Mouse (Mus musculus): ENCODE data around the gene Trim41. TPM values are rescaled to one million over a fixed set of nuclear protein-coding genes. Genes with fewer than 3 reads are reported as not detected.

The Trim41 gene
- polyA plus RNA-seq, 1 experiment, result 29.6 TPM

DNA sequence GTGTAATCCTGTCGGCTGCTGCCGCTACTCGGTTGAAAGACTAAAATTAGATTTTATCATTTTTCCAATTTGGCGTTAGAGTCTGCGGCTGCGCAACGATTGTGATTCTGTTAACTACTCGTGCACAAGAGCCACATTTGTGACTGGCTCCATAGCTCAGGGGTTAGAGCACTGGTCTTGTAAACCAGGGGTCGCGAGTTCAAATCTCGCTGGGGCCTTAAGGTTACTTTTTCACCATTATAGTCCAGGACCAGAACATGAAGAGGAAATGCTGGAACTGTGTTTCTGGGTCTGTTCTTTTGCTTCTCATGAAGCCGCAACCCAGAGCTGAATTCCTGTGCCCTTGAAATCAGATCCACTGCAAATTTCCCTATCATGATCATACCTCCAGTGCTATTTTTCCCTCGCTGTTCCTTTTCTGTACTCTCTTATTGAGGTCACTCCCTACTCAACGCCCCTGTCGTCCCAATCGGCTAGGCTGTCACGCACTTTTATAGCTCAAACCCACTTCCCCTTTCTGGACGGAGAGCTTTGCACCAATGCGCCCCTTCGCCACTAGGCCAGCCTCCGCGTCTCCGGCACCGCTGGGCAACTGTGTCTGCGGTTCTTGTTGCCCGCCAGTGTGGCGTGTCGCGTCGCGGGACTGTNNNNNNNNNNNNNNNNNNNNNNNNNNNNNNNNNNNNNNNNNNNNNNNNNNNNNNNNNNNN, 36.5 kb upstream of the Trim41 start:
- Histone ChIP-seq H3K36me3 (ENCODE audit: control insufficient read depth, insufficient read depth, low read length, poor library complexity, severe bottlenecking) (no peaks in the 10 kb centered on the region), H3K27me3 (ENCODE audit: control insufficient read depth, insufficient read depth, low read length, poor library complexity, severe bottlenecking) (0 out of 2 replicates have a peak, but pooled peaks cover 2% of the 10 kb centered on the region), H3K4me1 (ENCODE audit: control insufficient read depth, insufficient read depth, low read length) (no peaks in the 10 kb centered on the region), H3K9ac (ENCODE audit: low read depth, poor library complexity, severe bottlenecking) (peak overlapping the region; percentile 72), H3K27ac (ENCODE audit: insufficient read depth, low read length) (no peak overlapping the region), H3K4me3 (ENCODE audit: low read depth, low read length) (peak overlapping the region; percentile 98), H3K9me3 (replicated peaks; ENCODE audit: control insufficient read depth, insufficient read depth, low read length, poor library complexity, severe bottlenecking) (no peaks in the 10 kb centered on the region)
- no peak for TF ChIP-seq EP300 (IDR thresholded peaks at IDR 0.05; ENCODE audit: insufficient read depth, low read depth, low read length)
- no peak for TF ChIP-seq POLR2A (IDR thresholded peaks at IDR 0.05; ENCODE audit: insufficient read depth, low read length)
- TF ChIP-seq CTCF (IDR thresholded peaks at IDR 0.05; ENCODE audit: low read depth, low read length), result no peak

GRCm38 (mm10) chr11:48852624-48853473, 35.7 kb upstream of the Trim41 start:
- 0 out of 2 replicates have a peak, but pooled peaks cover 2% of the 10 kb centered on the region for H3K27me3 ChIP-seq (ENCODE audit: control insufficient read depth, insufficient read depth, low read length, poor library complexity, severe bottlenecking)
- no peaks in the 10 kb centered on the region for H3K36me3 ChIP-seq (ENCODE audit: control insufficient read depth, insufficient read depth, low read length, poor library complexity, severe bottlenecking)
- peak overlapping the region; percentile 72 for H3K9ac ChIP-seq (ENCODE audit: low read depth, poor library complexity, severe bottlenecking)
- H3K27ac ChIP-seq (ENCODE audit: insufficient read depth, low read length), result no peak overlapping the region
- H3K4me1 ChIP-seq (ENCODE audit: control insufficient read depth, insufficient read depth, low read length), result no peaks in the 10 kb centered on the region
- TF ChIP-seq CTCF (IDR thresholded peaks at IDR 0.05; ENCODE audit: low read depth, low read length) (no peak), POLR2A (IDR thresholded peaks at IDR 0.05; ENCODE audit: insufficient read depth, low read length) (no peak), EP300 (IDR thresholded peaks at IDR 0.05; ENCODE audit: insufficient read depth, low read depth, low read length) (no peak)
- peak overlapping the region; percentile 98 for H3K4me3 ChIP-seq (ENCODE audit: low read depth, low read length)
- H3K9me3 ChIP-seq (replicated peaks; ENCODE audit: control insufficient read depth, insufficient read depth, low read length, poor library complexity, severe bottlenecking), result no peaks in the 10 kb centered on the region

GRCm38 (mm10) chr11:48852190-48852589, 35.0 kb upstream of the Trim41 start:
- no peak overlapping the region for H3K4me3 ChIP-seq (ENCODE audit: low read depth, low read length)
- TF ChIP-seq EP300 (IDR thresholded peaks at IDR 0.05; ENCODE audit: insufficient read depth, low read depth, low read length) (no peak), CTCF (IDR thresholded peaks at IDR 0.05; ENCODE audit: low read depth, low read length) (no peak), POLR2A (IDR thresholded peaks at IDR 0.05; ENCODE audit: insufficient read depth, low read length) (no peak)
- H3K36me3 ChIP-seq (ENCODE audit: control insufficient read depth, insufficient read depth, low read length, poor library complexity, severe bottlenecking), result no peaks in the 10 kb centered on the region
- H3K4me1 ChIP-seq (ENCODE audit: control insufficient read depth, insufficient read depth, low read length), result no peaks in the 10 kb centered on the region
- no peaks in the 10 kb centered on the region for H3K9me3 ChIP-seq (replicated peaks; ENCODE audit: control insufficient read depth, insufficient read depth, low read length, poor library complexity, severe bottlenecking)
- 0 out of 2 replicates have a peak, but pooled peaks cover 2% of the 10 kb centered on the region for H3K27me3 ChIP-seq (ENCODE audit: control insufficient read depth, insufficient read depth, low read length, poor library complexity, severe bottlenecking)
- no peak overlapping the region for H3K9ac ChIP-seq (ENCODE audit: low read depth, poor library complexity, severe bottlenecking)
- H3K27ac ChIP-seq (ENCODE audit: insufficient read depth, low read length), result no peak overlapping the region

DNA sequence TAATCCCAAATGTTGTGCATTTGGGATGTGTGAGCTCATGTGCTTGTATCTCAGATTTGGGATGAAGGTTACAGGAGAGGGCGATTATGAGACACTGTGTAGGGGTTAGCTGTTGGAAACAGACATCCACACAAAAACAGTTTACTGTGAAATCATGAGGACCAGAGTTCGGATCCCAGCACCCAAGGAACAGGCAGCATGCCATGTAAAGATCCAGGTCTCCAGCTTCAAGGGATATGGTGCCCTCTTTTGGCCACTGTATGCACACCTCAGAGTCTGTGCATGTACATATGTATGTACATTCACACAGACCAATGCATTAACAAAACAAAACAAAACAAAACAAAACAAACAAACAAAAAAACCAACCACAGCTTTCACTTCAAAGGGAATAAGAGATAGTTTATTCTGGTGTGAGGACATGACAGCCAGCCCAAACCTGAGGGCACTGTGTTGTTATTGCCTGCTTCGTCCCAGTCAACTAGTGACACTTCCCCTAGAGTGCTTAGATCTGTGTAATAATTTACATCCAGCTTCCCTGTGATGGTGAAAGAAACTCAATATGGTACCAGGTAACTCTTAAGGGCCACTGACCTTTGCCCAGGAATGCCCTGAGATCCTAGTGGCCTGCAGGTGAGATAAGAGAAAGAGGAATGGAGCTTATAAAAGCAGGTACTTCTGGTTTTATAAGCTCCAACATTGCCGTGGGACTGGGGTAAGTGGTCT, 34.3 kb upstream of the Trim41 start:
- Histone ChIP-seq H3K27ac (ENCODE audit: insufficient read depth, low read length) (no peak overlapping the region), H3K9me3 (replicated peaks; ENCODE audit: control insufficient read depth, insufficient read depth, low read length, poor library complexity, severe bottlenecking) (no peaks in the 10 kb centered on the region), H3K27me3 (ENCODE audit: control insufficient read depth, insufficient read depth, low read length, poor library complexity, severe bottlenecking) (0 out of 2 replicates have a peak, but pooled peaks cover 2% of the 10 kb centered on the region), H3K4me1 (ENCODE audit: control insufficient read depth, insufficient read depth, low read length) (no peaks in the 10 kb centered on the region), H3K9ac (ENCODE audit: low read depth, poor library complexity, severe bottlenecking) (no peak overlapping the region), H3K4me3 (ENCODE audit: low read depth, low read length) (no peak overlapping the region), H3K36me3 (ENCODE audit: control insufficient read depth, insufficient read depth, low read length, poor library complexity, severe bottlenecking) (no peaks in the 10 kb centered on the region)
- no peak for TF ChIP-seq POLR2A (IDR thresholded peaks at IDR 0.05; ENCODE audit: insufficient read depth, low read length)
- TF ChIP-seq CTCF (IDR thresholded peaks at IDR 0.05; ENCODE audit: low read depth, low read length), result peak; percentile 53

DNA sequence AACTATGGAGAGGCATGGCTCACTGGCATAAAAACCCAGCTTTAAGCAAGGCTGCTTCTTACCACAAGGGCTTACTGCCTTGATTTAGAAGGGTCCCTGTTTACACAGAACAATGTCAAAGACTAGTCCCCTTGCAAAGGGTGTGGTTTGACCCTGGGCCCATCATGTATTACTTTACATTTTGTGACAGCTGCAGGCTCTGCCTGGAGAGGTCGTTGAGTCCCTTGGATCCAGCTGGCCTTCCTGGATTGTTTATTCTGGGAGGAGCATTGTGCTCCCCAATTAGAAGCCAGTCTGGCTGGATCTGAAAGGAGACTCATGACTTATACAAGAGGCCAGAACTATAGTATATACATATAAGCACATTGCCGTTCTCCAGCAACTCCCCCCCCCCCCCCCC, 33.1 kb upstream of the Trim41 start:
- no peak overlapping the region for H3K4me3 ChIP-seq (ENCODE audit: low read depth, low read length)
- H3K9me3 ChIP-seq (replicated peaks; ENCODE audit: control insufficient read depth, insufficient read depth, low read length, poor library complexity, severe bottlenecking), result no peaks in the 10 kb centered on the region
- no peaks in the 10 kb centered on the region for H3K36me3 ChIP-seq (ENCODE audit: control insufficient read depth, insufficient read depth, low read length, poor library complexity, severe bottlenecking)
- 0 out of 2 replicates have a peak, but pooled peaks cover 2% of the 10 kb centered on the region for H3K27me3 ChIP-seq (ENCODE audit: control insufficient read depth, insufficient read depth, low read length, poor library complexity, severe bottlenecking)
- H3K27ac ChIP-seq (ENCODE audit: insufficient read depth, low read length), result no peak overlapping the region
- H3K9ac ChIP-seq (ENCODE audit: low read depth, poor library complexity, severe bottlenecking), result no peak overlapping the region
- TF ChIP-seq EP300 (IDR thresholded peaks at IDR 0.05; ENCODE audit: insufficient read depth, low read depth, low read length) (no peak), POLR2A (IDR thresholded peaks at IDR 0.05; ENCODE audit: insufficient read depth, low read length) (no peak), CTCF (IDR thresholded peaks at IDR 0.05; ENCODE audit: low read depth, low read length) (no peak)
- peaks cover under 1% of the 10 kb centered on the region for H3K4me1 ChIP-seq (ENCODE audit: control insufficient read depth, insufficient read depth, low read length)

All from ES-Bruce4 (cell line).